Mouse (Mus musculus) gastrocnemius, postnatal 14 days (tissue): Measurements from ENCODE around the gene Grb10. TPM values are rescaled to one million over a fixed set of nuclear protein-coding genes. Genes with fewer than 3 reads are reported as not detected.

ENCODE experiments used
- DNase-seq: peaks from one replicate; pipeline ENCODE4 v3.0.0; 2021; ENCODE audit warnings: mixed read lengths
- intact Hi-C: fragments of 180-260 bp; cut with DNase I; formaldehyde crosslinking; loops from one replicate; pipeline ENCODE4 v1.15.1; 2025; ENCODE audit warnings: low total_unique reads
- total RNA-seq, 2 experiments: library from RNA; stranded (reverse); gene quantifications; 2 replicates each; pipeline ENCODE4 v1.2.3; 2021

Grb10 gene
- total RNA-seq, 2 experiments from 2014 or later = 245 to 266 TPM

GRCm38 (mm10) chr11:11888727-11889126, 149.8 kb downstream of the Grb10 start:
- DNase-seq = no peak
- intact Hi-C loops = no loop called here

GRCm38 (mm10) chr11:11888051-11888450, 150.4 kb downstream of the Grb10 start:
- intact Hi-C loops = no loop called here
- DNase-seq = no peak

GRCm38 (mm10) chr11:11886403-11886998, 152.0 kb downstream of the Grb10 start:
- intact Hi-C loops = no loop called here
- no peak for DNase-seq

GRCm38 (mm10) chr11:11885921-11886320, 152.6 kb downstream of the Grb10 start:
- intact Hi-C loops = no loop called here
- no peak for DNase-seq

GRCm38 (mm10) chr11:11885246-11885643, 153.2 kb downstream of the Grb10 start:
- intact Hi-C loops = no loop called here
- no peak for DNase-seq

GRCm38 (mm10) chr11:11884533-11885245, 153.8 kb downstream of the Grb10 start:
- no peak for DNase-seq
- intact Hi-C loops = no loop called here

GRCm38 (mm10) chr11:11881783-11882155, 156.7 kb downstream of the Grb10 start:
- intact Hi-C loops = no loop called here
- no peak for DNase-seq

- no peak for DNase-seq
- intact Hi-C loops = no loop called here
Observed at GRCm38 (mm10) chr11:11881026-11881782, 157.3 kb downstream of the Grb10 start.

Other genes starting within 250 kb of the Grb10 start
- gene Fignl1, start 229.7 kb downstream of the Grb10 start, total RNA-seq = 1 to 10 TPM; 1.5 to 2.9 TPM
- gene Ddc, start 140.5 kb downstream of the Grb10 start, total RNA-seq = 10 to 100 TPM; 20.5 to 28.2 TPM